Mouse (Mus musculus): ENCODE results near the gene Nmral1. TPM values are rescaled to one million over a fixed set of nuclear protein-coding genes. Genes with fewer than 3 reads are reported as not detected.
"Not testable (repeated sequence)": the region's sequence is repeated elsewhere in the genome, so short reads cannot be mapped to it uniquely, and the experiment has no call there.

Nmral1 gene
- total and polyA plus RNA-seq, 3 experiments = 13.0 to 33.8 (median 33.3) TPM

- ATAC-seq (ENCODE audit: extremely low read depth, insufficient number of reproducible peaks, low FRiP score, poor library complexity, severe bottlenecking) = no peak
- H3K36me3 ChIP-seq (replicated peaks) = peaks cover 40% of the 10 kb centered on the region
- no peaks in the 10 kb centered on the region for H3K27me3 ChIP-seq (ENCODE audit: insufficient read depth, low read length)
- no peaks in the 10 kb centered on the region for H3K9me3 ChIP-seq (replicated peaks)
- H3K4me3 ChIP-seq (ENCODE audit: low read depth, low read length) = peak overlapping the region; percentile 74; the same call in 1 of the 2 replicates
- H3K4me1 ChIP-seq (ENCODE audit: insufficient read depth, low read depth, low read length) = peaks cover 30% of the 10 kb centered on the region
- no peak for TF ChIP-seq TAL1 (conservative IDR thresholded peaks at IDR 0.05; ENCODE audit: low read depth, low read length)
- TF ChIP-seq GATA1 (IDR thresholded peaks at IDR 0.05; ENCODE audit: borderline replicate concordance, low read length) = no peak
- TF ChIP-seq POLR2AphosphoS5 (IDR thresholded peaks at IDR 0.05; ENCODE audit: insufficient replicate concordance, low read depth, low read length) = no peak
- no peak for TF ChIP-seq CTCF (IDR thresholded peaks at IDR 0.05; ENCODE audit: low read depth, low read length)
- no peak for TF ChIP-seq GATA2 (IDR thresholded peaks at IDR 0.05; ENCODE audit: borderline replicate concordance, low read depth, low read length)
- no peak for DNase-seq (ENCODE audit: low spot score)
Observed at GRCm38 (mm10) chr16:4717866-4718265, 1.3 kb downstream of the Nmral1 start.

- no peaks in the 10 kb centered on the region for H3K27me3 ChIP-seq (ENCODE audit: insufficient read depth, low read length)
- peaks cover 18% of the 10 kb centered on the region for H3K4me1 ChIP-seq (ENCODE audit: insufficient read depth, low read depth, low read length)
- no peak overlapping the region for H3K4me3 ChIP-seq (ENCODE audit: low read depth, low read length)
- peaks cover 78% of the 10 kb centered on the region for H3K36me3 ChIP-seq (replicated peaks)
- TF ChIP-seq CTCF (IDR thresholded peaks at IDR 0.05; ENCODE audit: low read depth, low read length) (no peak), GATA2 (IDR thresholded peaks at IDR 0.05; ENCODE audit: borderline replicate concordance, low read depth, low read length) (no peak), TAL1 (conservative IDR thresholded peaks at IDR 0.05; ENCODE audit: low read depth, low read length) (no peak)
- no peaks in the 10 kb centered on the region for H3K9me3 ChIP-seq (replicated peaks)
- ATAC-seq (ENCODE audit: extremely low read depth, insufficient number of reproducible peaks, low FRiP score, poor library complexity, severe bottlenecking) (no peak), DNase-seq (ENCODE audit: low spot score) (no peak)
Observed at GRCm38 (mm10) chr16:4713861-4714710, 5.1 kb downstream of the Nmral1 start.

- no peaks in the 10 kb centered on the region for H3K27me3 ChIP-seq (ENCODE audit: insufficient read depth, low read length)
- no peak for TF ChIP-seq CTCF (IDR thresholded peaks at IDR 0.05; ENCODE audit: low read depth, low read length)
- TF ChIP-seq GATA1 (IDR thresholded peaks at IDR 0.05; ENCODE audit: borderline replicate concordance, low read length) = no peak
- no peak for TF ChIP-seq TAL1 (conservative IDR thresholded peaks at IDR 0.05; ENCODE audit: low read depth, low read length)
- no peak for TF ChIP-seq GATA2 (IDR thresholded peaks at IDR 0.05; ENCODE audit: borderline replicate concordance, low read depth, low read length)
- no peak for TF ChIP-seq POLR2AphosphoS5 (IDR thresholded peaks at IDR 0.05; ENCODE audit: insufficient replicate concordance, low read depth, low read length)
- no peak for ATAC-seq (ENCODE audit: extremely low read depth, insufficient number of reproducible peaks, low FRiP score, poor library complexity, severe bottlenecking)
- H3K9me3 ChIP-seq (replicated peaks) = no peaks in the 10 kb centered on the region
- H3K36me3 ChIP-seq (replicated peaks) = peaks cover 99% of the 10 kb centered on the region
- peaks cover 4% of the 10 kb centered on the region for H3K4me1 ChIP-seq (ENCODE audit: insufficient read depth, low read depth, low read length)
- DNase-seq (ENCODE audit: low spot score) = no peak
- no peak overlapping the region for H3K4me3 ChIP-seq (ENCODE audit: low read depth, low read length)
Observed at GRCm38 (mm10) chr16:4711173-4711572, 8.0 kb downstream of the Nmral1 start.

- Histone ChIP-seq H3K9me3 (replicated peaks) (no peaks in the 10 kb centered on the region), H3K36me3 (replicated peaks) (peaks cover 99% of the 10 kb centered on the region), H3K4me1 (ENCODE audit: insufficient read depth, low read depth, low read length) (peaks cover 5% of the 10 kb centered on the region; the same call in 1 of the 2 replicates), H3K27me3 (ENCODE audit: insufficient read depth, low read length) (no peaks in the 10 kb centered on the region), H3K4me3 (ENCODE audit: low read depth, low read length) (no peak overlapping the region)
- ATAC-seq (ENCODE audit: extremely low read depth, insufficient number of reproducible peaks, low FRiP score, poor library complexity, severe bottlenecking) = no peak
- TF ChIP-seq GATA2 (IDR thresholded peaks at IDR 0.05; ENCODE audit: borderline replicate concordance, low read depth, low read length) (no peak), TAL1 (conservative IDR thresholded peaks at IDR 0.05; ENCODE audit: low read depth, low read length) (no peak), CTCF (IDR thresholded peaks at IDR 0.05; ENCODE audit: low read depth, low read length) (no peak), GATA1 (IDR thresholded peaks at IDR 0.05; ENCODE audit: borderline replicate concordance, low read length) (no peak), POLR2AphosphoS5 (IDR thresholded peaks at IDR 0.05; ENCODE audit: insufficient replicate concordance, low read depth, low read length) (no peak)
- DNase-seq (ENCODE audit: low spot score) = no peak
Observed at GRCm38 (mm10) chr16:4705541-4705940, 13.6 kb downstream of the Nmral1 start.

- Histone ChIP-seq H3K9me3 (replicated peaks) (no peaks in the 10 kb centered on the region), H3K4me1 (ENCODE audit: insufficient read depth, low read depth, low read length) (peaks cover 5% of the 10 kb centered on the region; the same call in 1 of the 2 replicates), H3K36me3 (replicated peaks) (peaks cover 99% of the 10 kb centered on the region), H3K27me3 (ENCODE audit: insufficient read depth, low read length) (no peaks in the 10 kb centered on the region), H3K4me3 (ENCODE audit: low read depth, low read length) (no peak overlapping the region)
- TF ChIP-seq GATA1 (IDR thresholded peaks at IDR 0.05; ENCODE audit: borderline replicate concordance, low read length) = no peak
- no peak for TF ChIP-seq CTCF (IDR thresholded peaks at IDR 0.05; ENCODE audit: low read depth, low read length)
- no peak for TF ChIP-seq GATA2 (IDR thresholded peaks at IDR 0.05; ENCODE audit: borderline replicate concordance, low read depth, low read length)
- TF ChIP-seq POLR2AphosphoS5 (IDR thresholded peaks at IDR 0.05; ENCODE audit: insufficient replicate concordance, low read depth, low read length) = no peak
- TF ChIP-seq TAL1 (conservative IDR thresholded peaks at IDR 0.05; ENCODE audit: low read depth, low read length) = no peak
- no peak for DNase-seq (ENCODE audit: low spot score)
- no peak for ATAC-seq (ENCODE audit: extremely low read depth, insufficient number of reproducible peaks, low FRiP score, poor library complexity, severe bottlenecking)
Observed at GRCm38 (mm10) chr16:4702646-4703045, 16.5 kb downstream of the Nmral1 start.

- TF ChIP-seq GATA2 (IDR thresholded peaks at IDR 0.05; ENCODE audit: borderline replicate concordance, low read depth, low read length) (no peak), GATA1 (IDR thresholded peaks at IDR 0.05; ENCODE audit: borderline replicate concordance, low read length) (no peak), CTCF (IDR thresholded peaks at IDR 0.05; ENCODE audit: low read depth, low read length) (no peak), TAL1 (conservative IDR thresholded peaks at IDR 0.05; ENCODE audit: low read depth, low read length) (no peak), POLR2AphosphoS5 (IDR thresholded peaks at IDR 0.05; ENCODE audit: insufficient replicate concordance, low read depth, low read length) (no peak)
- Histone ChIP-seq H3K4me1 (ENCODE audit: insufficient read depth, low read depth, low read length) (peaks cover 5% of the 10 kb centered on the region; the same call in 1 of the 2 replicates), H3K27me3 (ENCODE audit: insufficient read depth, low read length) (no peaks in the 10 kb centered on the region), H3K36me3 (replicated peaks) (peaks cover 99% of the 10 kb centered on the region), H3K4me3 (ENCODE audit: low read depth, low read length) (no peak overlapping the region), H3K9me3 (replicated peaks) (no peaks in the 10 kb centered on the region)
- ATAC-seq (ENCODE audit: extremely low read depth, insufficient number of reproducible peaks, low FRiP score, poor library complexity, severe bottlenecking) (no peak), DNase-seq (ENCODE audit: low spot score) (no peak)
Observed at GRCm38 (mm10) chr16:4701211-4701610, 17.9 kb downstream of the Nmral1 start.

- not testable (repeated sequence) for H3K4me3 ChIP-seq (ENCODE audit: low read depth, low read length); H3K9me3 ChIP-seq (replicated peaks); ATAC-seq (ENCODE audit: extremely low read depth, insufficient number of reproducible peaks, low FRiP score, poor library complexity, severe bottlenecking); H3K27me3 ChIP-seq (ENCODE audit: insufficient read depth, low read length); DNase-seq (ENCODE audit: low spot score)
- Histone ChIP-seq H3K36me3 (replicated peaks) (peaks cover 82% of the 10 kb centered on the region), H3K4me1 (ENCODE audit: insufficient read depth, low read depth, low read length) (peaks cover 27% of the 10 kb centered on the region)
Observed at GRCm38 (mm10) chr16:4689371-4689770, 29.8 kb downstream of the Nmral1 start.

Data from G1E (cell line).